Mouse (Mus musculus) erythroblast, embryonic 14.5 days (primary cell): ENCODE results near the gene Surf4.

ENCODE experiments used
- GATA1 ChIP-seq: IDR thresholded peaks from 2 replicates; pipeline ENCODE4 v1.6.1; 2012; ENCODE audit warnings: low read length, inconsistent platforms, mixed read lengths
- TAL1 ChIP-seq: IDR thresholded peaks from 3 replicates; pipeline ENCODE4 v1.6.1; 2012; ENCODE audit warnings: low read length, inconsistent platforms, mixed read lengths

DNA sequence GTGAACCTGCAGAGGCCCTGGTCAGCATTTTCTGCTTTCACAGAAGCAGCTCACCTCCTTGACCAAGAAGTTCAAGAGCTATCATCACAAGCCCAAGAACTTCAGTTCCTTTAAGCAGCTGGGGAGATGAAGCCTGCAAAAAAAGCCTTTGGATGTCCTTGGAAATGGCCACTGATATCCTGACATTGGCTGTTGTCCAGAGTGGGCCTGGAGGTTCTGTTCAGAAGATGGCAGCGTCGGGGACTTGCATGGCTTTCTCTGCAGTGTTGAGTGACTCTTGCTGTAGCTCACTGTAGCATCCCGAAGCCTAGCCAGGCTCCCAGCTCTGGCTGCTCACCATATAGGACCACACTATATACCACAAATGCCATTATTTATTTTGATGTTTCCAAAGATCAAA is 14.0 kb downstream of the Surf4 start:
- TF ChIP-seq GATA1 (no peak), TAL1 (no peak)
